Mouse (Mus musculus): Measurements from ENCODE around the gene Slc35a1.

Gene Slc35a1

DNA sequence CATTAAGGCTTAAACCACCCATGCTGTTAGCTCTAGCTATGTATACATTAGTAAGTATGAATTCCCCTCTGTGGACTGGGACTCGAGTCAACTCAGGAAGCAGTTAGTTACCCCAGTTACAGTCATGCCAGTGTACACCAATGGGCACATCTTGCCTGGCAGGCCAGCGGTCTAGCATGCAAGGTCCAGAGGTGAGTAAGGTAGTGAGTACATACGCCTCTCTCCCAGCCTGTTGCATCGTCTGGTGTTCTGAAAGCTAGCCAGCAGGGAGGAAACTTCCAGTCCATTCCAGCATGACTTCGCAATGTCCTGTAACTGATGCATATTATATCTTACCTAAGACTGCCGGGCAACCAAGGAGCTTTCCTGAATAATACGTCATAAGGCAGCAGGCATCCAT is 34.1 kb downstream of the Slc35a1 start:
- no peak for DNase-seq (ENCODE audit: extremely low spot score, low spot score)

DNA sequence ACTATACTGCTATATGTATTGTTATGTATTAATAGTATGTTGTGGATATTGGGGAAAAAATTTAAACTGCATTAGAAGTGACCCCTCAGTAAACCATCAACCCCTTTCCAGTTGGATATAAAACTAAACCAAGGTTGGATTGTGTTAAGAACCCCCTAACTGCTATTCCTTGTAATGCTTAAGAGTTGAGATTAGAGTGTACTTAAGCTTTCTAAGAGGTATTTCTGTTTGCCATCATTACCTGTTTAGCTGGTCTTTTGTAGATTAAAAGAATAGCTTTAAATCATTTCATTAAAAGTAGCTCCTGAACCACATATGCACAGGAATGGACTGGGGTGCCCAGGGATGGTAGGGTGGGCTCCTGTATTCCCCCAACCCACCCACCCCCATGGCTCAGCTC is 42.5 kb downstream of the Slc35a1 start:
- no peak for DNase-seq (ENCODE audit: extremely low spot score, low spot score)

DNA sequence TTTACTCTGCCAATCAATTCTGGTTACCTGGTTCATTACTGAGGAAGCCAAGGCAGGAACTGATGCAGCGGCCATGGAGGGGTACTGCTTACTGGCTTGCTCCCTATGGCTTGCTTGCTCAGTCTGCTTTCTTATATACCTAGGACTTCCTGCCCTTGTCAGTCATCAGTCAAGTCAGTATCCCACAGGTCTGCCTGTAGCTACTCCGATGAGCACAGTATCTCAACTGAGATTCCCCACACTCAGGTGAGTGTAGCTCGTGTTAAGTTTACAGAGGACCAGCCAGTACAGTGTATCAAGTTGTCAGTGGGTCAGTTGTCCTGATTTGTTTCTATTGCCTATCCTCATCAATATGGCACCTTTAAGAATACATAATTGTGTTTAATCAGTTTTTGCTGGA is 46.5 kb downstream of the Slc35a1 start:
- DNase-seq (ENCODE audit: extremely low spot score, low spot score): no peak

DNA sequence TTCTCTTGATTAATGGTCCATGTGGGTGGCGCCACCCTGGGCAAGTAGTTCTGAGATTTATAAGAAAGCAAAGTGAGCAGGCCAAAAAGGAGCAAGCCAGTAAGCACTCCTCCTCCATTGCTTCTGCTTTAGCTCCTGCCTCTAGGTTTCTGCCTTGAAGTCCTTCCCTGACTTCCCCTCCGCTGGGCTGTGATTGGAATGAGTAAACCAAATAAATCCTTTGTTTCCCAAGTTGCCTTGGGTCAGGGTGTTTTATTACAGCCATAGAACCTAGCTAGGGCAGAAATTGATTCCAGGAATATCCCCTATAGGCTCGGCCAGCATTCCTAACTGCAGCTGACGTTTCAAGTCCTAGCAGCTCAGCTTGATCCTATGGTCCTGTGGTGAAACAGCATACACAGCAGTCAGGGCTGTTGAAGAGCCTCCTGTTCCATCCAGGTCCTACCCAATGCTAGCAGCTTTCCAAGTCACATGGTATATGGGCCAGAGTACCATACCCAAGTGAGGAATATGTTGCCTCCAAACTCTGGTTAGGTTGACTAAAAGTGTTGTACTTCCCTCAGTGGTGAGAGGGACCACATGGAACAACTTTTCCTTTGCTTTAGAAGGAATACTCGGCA is 47.4 kb downstream of the Slc35a1 start:
- no peak for DNase-seq (ENCODE audit: extremely low spot score, low spot score)

DNA sequence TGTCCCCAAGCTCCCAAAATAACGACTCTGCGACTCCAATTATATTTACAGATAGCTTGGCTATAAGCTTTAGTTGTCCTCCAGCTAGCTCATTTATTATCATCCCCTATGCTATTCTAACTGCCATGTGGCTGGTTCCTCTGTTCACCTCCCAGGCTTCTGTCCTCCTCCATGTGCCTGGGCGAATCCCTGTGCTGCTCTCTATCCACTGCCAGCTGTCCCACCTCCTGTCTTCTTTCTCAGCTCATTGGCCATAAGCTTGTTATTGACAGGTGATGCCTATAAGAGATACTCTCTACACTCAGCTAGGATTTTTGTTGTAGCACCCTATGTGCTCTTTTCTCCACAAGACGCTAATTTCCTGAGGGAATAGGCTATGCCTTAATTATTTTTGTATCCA is 49.4 kb downstream of the Slc35a1 start:
- no peak for DNase-seq (ENCODE audit: extremely low spot score, low spot score)

DNA sequence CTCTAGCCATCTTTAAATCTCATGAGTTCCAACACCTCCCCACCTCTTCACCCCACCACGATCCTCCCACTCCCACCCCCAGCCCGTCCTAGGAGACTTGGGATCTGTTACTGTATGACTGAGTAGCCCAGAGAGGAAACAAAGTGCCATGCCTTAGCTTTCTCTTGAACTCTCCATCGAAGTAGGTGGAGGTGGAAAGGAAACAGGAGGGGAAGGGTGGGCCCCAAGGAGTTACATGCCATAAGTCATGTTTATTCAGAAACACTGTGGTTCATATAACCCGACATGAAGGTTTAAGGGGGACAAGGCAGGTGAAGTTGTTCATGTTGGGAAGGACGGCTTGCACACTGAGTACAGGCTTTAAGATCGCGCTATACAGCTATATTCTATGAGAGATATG is 49.9 kb downstream of the Slc35a1 start:
- no peak for DNase-seq (ENCODE audit: extremely low spot score, low spot score)

DNA sequence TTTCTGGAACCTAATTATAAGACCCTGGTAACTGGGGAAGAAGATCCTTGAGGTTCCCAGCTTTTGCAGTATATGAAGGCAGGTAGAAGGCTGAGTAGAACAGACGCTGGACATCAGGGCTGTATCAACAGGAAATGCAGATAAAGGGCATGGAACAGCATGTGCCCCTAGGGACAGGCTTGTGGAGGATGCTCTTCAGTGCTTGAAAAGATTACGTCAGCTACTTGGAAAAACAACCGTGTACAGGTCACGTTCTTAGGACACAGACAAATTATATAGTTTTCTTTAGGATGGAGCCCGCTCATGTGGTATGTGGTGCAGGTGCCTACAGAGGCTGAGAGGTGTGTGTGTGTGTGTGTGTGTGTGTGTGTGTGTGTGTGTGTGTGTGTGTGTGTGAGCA is 51.2 kb downstream of the Slc35a1 start:
- DNase-seq (ENCODE audit: extremely low spot score, low spot score): no peak

DNA sequence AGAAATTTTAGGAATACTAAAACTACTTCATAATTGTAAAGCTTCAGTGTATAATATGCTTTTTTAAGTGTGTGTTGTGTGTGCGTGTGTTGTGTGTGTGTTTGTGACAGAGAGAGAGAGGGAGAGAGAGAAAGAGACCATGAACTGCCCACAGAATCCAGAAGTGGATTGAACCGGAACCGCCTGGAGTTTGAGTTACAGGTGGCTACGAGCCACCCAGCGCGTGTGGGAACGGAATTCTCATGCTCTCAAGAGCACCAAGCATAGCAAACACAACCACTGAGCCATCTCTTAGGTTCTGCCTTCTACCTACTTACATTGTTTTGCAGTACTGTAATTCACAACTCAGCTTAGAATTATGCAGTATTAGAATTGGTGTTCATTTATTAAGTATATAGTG is 53.1 kb downstream of the Slc35a1 start:
- DNase-seq (ENCODE audit: extremely low spot score, low spot score): no peak

DNA sequence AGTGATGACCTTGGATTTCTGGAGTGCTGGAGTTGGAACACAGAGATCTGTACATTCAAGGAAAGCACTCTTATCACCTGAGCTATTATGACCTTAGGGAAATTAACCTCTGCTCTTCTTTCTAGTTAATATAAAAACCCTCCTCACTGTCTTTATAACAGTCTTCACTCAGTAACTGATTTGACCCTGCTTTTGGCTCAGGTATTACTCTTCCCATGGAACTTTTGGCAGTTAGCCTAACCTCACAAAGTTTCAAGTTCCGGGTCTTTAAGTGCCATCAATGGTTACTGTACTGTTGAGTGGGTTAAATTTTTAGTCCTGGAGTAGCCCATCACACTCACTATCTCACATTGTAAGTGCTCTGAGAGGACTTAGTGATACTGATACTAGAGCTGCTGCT is 57.3 kb downstream of the Slc35a1 start:
- DNase-seq (ENCODE audit: extremely low spot score, low spot score): no peak

DNA sequence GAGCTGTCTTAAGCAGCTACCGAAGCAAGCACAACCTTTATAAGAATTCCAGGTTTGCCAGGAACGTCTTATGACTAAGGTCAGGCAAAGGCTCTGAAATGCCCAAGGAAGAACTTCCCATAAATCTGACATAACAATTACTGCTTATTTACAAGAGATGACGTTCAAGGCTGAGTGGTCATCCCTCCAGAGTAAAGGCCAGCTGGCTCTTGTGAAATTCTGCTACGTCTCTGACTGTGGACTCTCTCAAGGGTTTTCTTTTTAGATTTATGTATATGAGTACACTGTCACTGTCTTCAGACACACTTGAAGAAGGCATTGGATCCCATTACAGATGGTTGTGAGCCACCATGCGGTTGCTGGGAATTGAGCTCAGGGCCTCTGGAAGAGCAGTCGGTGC is 60.8 kb downstream of the Slc35a1 start:
- DNase-seq (ENCODE audit: extremely low spot score, low spot score): no peak

DNA sequence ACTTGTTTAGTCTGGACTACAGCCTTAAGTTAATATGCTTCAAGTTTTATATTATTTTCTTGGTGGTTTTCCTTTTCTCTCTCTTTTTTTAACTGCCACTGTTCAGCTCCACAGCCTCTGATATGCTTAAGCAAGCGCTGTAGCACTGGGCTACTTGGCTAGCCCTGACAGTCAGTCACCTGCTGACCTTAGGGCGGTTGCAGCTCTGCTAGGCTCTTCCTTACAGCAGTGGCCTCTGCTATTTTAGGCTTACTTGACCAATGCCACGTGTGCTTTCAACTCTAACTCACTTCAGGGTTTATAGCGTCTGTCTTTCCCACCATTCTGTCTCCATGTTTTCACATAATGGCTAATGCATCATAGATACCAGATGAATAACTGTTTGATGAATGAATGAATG is 61.7 kb downstream of the Slc35a1 start:
- DNase-seq (ENCODE audit: extremely low spot score, low spot score): no peak

DNA sequence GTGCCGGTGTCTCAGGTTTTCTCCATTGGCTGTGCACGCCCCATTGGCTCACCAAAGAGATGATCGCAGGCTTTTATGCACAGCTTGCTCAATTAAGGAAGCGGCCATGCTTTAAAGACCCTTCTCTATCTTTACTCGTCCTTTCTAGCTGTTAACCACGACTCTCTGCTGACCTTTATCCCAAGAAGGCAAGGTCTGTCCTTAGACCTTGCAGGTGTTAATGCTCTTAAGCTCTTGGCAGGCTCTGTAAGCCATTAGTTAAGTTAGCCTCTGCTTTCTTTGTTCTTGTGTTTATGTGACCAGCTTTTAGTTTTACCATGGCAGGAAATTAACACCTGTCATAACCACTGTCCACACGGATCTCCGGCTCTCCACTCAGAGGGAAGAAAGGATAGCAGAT is 71.1 kb downstream of the Slc35a1 start:
- DNase-seq (ENCODE audit: extremely low spot score, low spot score): no peak

DNA sequence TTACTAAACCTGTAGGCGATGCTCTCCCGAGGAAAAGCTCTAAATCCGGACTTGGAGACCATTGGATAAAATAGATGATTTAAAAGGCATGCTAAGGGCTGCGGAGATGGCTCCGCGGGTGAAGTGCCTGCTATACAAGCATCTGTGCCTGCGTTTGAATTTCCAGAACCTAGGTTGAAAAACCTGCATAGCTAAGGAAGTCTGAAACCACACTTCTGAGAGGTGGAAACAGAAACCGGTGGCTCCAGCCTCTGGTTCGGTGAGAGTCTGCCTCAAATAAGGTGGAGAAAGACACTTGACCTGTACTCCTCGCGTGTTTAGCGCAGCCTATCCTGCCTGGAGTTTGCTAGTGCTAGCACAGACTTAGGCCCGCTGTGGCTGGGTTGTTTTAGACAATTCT is 71.9 kb downstream of the Slc35a1 start:
- DNase-seq (ENCODE audit: extremely low spot score, low spot score): peak; percentile 28

DNA sequence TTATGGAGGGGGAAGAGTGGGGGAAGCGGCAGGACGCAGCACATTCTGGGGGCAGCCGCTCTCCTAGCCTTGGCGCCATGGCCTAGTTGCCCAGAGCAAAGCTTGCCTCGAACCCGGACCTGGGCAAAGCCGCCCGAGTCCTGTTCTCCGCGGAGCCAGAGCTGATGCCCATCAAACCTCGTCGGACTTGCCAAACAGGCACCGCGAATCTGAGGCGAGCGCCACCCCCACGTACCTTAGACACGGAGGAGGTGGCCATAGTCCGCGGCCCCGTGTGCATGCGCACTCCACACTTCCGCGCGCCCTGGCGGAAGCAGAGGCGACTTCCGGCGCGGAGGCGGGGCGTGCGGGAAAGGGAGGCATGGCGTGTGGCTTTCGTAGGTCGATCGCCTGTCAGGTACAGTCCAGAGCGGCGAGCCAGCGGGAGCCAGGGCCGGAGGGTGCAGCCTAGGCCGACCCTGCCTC is 72.6 kb downstream of the Slc35a1 start, which contains the start of the genes Orc3 and Rars2:
Gene Orc3, minus strand, starts transcription at position 315 of the 465 bp plus-strand sequence.
Gene Rars2, plus strand, starts transcription at position 328 of the 465 bp plus-strand sequence.
- peak; percentile 89 for DNase-seq (ENCODE audit: extremely low spot score, low spot score)

DNA sequence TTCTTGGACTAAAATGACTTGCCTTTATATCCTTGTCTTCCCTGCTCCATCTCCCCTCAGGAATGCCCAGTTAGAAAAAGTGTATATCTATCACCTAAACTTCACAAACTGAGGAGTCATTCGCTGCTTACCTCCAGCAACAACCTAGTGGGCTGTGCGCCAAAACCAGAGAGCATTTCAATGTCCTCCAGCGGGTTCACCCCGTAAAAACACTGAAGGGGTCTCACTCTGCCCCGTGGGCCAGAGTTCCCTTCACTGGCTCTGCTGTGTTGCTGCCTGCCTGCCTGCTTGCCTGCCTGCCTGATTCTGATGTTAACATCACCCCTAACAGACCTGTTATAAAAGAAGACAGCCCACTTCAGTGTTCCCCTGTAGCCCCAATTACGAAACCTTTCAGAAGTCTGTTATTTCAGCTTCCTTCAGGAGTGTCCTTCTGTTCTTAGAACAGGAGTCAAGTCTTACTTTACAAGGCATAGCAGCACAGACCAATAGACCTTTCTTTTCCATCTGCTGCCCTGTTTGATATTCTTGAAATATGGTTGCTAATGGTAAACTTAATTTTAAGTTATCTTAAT is 73.6 kb downstream of the Slc35a1 start:
- DNase-seq (ENCODE audit: extremely low spot score, low spot score): no peak

Data from neural tube, embryonic 10.5 days (tissue).